Mouse (Mus musculus) ovary, postnatal 36 days (tissue): Measurements from ENCODE around the gene Fbxl3.

Experiments
- DNase-seq: peaks from one replicate; pipeline ENCODE4 v3.0.0; 2022; ENCODE audit warnings: low spot score, mixed read lengths

The Fbxl3 gene

DNA sequence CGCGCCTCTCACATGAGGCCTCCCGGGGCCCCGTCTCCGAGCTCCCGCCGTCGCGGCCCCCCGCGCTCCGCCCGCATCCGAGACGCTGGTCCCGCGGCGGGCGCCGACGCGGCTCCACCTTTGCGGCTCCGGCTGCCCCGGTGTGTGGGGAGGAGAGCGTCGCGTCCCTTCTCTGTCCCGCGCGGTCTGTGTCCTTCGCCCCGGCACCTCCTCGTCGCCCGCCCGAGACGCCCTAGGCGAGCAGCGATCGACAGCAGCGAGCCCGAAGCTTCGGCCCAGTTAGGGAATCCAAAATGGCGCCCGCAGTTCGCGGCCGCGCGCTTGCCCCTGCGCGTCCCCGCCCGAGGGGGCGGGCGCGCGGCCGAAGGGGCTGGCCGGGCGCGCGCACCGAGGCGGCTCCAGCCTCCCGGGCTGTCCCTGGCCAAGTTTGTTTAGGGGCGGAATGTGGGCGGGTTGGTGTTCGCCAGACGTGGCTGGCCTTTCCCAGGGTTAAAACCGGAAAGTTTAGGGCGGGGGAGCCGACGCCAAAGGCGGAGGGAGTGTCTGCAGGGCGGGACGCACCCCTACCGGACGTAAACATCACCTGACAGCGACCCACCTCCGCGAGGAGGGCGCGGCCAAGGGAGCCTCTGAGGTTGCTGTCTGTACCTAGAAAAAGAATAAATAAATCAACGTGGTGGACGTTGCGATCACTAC lies at the start of gene Fbxl3:
TSS of gene Fbxl3 (minus strand) at position 329 of the 696 bp plus-strand sequence.
- DNase-seq, result peak; percentile 90

DNA sequence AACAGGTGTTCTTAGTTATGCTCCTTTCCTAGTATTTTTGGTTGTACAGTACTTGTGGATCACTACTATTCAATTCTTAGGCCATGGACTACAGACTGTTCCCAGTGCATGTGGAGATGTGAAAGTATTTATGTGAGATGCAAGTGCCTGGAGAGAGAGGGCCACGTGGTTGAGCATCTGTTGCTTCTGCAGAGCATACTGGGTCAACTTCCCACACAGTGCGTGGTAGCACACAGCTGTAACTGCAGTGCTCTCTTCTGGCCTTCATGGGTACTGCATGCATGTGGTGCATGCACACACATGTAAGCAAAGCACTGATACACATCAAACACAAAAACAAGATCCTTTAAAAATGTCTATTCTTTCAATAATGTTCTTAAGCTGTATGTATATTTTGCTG lies 32.6 kb upstream of the Fbxl3 start:
- DNase-seq, result no peak

DNA sequence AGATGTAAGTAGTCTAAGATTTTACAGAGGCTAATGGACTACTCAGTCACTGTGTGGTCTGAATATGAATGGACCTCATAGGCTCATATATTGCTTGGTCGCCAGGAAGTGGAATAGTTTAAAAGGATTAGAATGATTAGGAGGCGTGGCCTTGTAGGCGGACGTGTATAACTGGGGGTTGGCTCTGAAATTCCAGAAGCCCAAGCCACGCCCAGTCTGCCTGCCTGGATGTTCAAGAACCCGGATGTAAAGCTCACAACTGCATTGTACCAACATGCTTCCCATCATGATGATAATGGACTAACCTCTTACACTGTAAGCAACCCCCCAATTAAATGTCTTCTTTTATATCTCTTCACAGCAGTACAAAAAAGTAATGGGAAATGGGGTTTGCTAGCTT lies 26.4 kb upstream of the Fbxl3 start:
- no peak for DNase-seq

DNA sequence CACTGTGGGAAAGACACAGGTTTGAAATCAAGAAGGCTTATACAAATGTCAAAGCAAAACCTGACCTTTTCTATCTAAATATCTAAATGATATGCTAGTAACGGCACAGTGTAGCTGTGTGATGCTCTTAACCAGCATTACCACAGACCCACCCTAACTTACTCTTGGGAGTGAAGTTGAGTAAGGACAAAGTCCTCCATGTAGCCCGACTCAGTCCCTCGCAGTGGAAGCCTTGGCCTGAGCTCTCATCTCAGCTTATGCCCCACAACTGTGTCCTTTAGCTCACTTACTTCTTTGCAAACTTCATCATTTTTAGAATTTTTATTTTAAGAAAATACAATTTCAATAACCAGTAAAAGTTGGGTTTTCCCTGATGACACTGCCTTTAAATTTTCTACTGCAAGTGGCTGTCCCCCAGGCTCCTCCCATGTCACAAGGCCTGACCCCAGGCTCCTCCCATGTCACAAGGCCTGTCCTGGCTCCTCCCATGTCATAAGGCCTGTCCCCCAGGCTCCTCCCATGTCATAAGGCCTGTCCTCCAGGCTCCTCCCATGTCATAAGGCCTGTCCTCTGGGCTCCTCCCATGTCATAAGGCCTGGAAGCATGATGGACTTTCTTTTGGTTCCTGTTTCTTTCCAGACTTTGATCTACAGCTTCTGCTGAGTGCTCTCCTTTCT lies 15.8 kb upstream of the Fbxl3 start:
- no peak for DNase-seq

DNA sequence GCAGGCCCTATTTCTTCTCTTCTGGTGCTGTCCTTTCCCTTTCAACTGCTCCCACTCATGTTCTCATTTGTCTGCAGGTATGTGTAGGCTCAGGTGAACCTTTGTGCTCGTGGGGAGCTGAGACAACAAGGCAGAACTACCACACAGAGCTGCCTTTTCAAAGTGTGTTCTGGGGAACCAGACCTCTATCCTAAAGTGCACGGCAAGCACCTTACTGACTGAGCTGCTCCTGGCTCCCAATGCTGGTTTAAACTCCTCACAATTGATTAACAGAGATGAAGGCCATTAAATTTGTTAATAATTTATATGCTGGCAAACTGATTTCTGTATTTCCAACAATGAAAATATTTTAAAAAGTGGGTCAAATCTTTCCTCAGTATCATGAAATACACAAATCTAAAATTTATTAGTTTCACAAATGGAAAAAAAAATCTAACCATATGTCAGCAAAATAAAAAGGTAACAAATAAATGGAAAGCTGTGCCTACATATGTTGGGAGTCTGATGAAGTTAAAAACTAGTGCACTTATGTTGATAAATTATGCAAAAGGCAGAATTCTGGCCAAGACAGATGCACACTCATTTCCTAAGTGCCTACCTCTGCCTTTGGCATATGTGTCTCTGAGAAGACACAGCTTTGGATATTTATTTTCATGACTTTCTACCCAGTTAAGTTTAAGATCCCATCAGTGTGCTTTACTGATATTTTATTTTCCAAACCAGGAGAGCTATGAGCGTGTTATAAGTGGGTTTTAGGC lies 13.4 kb upstream of the Fbxl3 start:
- DNase-seq, result no peak

- no peak for DNase-seq
These were observed 10.6 kb upstream of the Fbxl3 start for GRCm38 (mm10) chr14:103109971-103110370.

DNA sequence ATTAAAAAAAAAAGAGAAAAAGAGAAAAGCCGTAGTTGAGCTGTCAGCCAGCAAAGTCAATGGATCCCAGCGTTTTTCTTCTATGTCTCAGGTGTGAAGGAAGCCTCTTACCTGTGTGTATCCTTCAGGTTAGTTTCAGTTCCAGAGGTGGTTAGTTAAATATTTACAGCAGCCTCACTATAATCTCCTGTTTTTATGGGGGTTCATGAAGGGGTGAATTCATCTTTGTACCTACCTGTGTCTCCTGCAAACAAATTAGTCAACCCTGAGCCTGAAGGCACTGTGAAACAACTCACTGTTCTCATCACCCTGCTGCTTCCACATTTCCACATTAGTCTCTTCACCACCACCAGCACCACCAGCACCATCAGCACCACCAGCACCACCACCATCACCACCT lies 6.9 kb upstream of the Fbxl3 start:
- no peak for DNase-seq

DNA sequence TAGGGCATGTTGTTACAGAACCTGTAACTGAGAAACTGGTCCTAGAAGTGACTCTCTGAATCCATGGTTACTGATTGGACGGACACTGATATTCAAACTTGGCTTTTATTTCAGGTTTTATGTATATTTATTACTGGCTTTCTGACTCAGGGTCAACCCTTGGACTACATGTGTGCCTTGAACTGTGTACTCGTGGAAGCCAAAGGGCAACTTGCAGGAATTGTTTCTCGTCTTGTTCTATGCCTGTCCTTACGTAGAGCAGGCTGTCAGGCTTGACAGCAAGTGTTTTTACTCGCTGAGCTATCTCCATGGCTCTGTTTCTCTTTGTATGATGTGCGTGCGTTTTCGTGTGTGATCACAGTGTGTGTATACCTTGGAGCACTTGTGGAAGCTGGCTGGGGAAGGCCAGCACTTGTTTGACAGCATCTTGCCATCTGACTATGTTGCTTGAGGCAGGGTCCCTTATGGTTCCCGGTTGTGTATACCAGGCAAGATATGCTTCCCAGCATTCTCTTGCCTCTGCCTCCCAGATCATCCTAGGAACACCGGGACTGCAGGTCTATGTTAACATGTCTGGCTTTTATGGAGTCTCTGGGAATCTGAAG lies 3.5 kb upstream of the Fbxl3 start:
- DNase-seq, result no peak

DNA sequence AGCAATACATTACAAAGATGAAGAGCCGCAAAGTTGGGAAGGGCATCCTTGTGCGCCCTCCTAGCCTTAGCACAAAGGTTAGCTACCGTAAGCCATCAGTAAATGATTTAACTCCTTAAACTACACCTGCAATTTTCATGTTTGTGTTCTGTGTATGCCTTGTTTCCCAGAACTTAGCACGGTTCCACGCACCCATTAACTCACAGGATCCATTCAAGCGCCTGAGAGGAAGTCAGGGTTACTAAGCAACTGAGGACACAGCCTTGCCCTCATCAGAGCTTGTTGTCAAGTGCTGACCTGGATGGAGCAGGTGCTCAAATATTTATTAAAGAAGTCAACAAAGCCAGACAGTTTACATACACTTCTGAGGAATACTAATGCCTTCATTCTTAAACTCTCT lies 2.9 kb upstream of the Fbxl3 start:
- no peak for DNase-seq

DNA sequence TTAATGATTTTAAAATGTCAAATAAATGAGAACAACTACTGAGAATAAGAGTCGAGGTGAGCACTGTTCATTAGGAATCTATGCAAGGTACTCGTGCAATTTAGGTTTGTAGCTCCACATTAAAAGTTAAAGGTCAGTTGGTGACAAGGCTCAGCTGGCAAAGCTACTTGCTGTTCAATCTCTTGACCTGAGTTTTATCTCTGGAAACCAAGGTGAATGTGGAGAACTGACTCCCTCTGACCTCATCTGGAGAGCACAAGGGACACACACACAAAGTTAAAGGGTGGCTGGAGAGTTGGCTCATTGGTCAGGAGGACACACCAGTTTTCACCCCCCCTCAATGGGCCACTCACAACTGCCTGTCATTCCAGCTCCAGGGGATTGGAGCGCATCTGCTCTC lies 1.8 kb upstream of the Fbxl3 start:
- DNase-seq, result no peak

GRCm38 (mm10) chr14:103100296-103100695 lies 930 bp upstream of the Fbxl3 start:
- no peak for DNase-seq

GRCm38 (mm10) chr14:103098587-103099235 lies 655 bp downstream of the Fbxl3 start:
- peak; percentile 88 for DNase-seq

- no peak for DNase-seq
These were observed 1.2 kb downstream of the Fbxl3 start for GRCm38 (mm10) chr14:103098213-103098586.

GRCm38 (mm10) chr14:103096621-103097020 lies 2.7 kb downstream of the Fbxl3 start:
- no peak for DNase-seq

GRCm38 (mm10) chr14:103095826-103096225 lies 3.5 kb downstream of the Fbxl3 start:
- DNase-seq, result no peak

- DNase-seq, result no peak
These were observed 4.3 kb downstream of the Fbxl3 start for GRCm38 (mm10) chr14:103095036-103095435.

GRCm38 (mm10) chr14:103093670-103094069 lies 5.7 kb downstream of the Fbxl3 start:
- no peak for DNase-seq

GRCm38 (mm10) chr14:103093236-103093635 lies 6.1 kb downstream of the Fbxl3 start:
- no peak for DNase-seq

DNA sequence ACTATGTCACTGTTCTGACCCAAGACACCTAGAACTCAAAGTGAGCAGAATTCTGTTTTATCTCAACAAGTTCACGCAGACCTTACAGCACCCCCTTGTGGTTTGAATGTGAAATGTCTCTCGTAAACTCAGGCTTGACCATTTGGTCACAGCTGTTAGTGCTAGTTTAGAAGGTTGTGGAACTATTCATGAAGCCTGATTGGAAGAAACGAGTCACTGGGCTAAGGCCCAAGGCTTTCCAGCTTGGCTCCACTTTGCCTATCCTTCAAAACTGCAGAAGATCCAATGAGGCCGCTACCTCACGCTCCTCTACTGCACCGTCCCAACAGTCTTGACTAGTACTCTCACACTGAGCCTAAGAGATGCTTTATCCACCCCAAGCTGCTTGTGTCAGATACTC lies 10.7 kb downstream of the Fbxl3 start:
- no peak for DNase-seq

DNA sequence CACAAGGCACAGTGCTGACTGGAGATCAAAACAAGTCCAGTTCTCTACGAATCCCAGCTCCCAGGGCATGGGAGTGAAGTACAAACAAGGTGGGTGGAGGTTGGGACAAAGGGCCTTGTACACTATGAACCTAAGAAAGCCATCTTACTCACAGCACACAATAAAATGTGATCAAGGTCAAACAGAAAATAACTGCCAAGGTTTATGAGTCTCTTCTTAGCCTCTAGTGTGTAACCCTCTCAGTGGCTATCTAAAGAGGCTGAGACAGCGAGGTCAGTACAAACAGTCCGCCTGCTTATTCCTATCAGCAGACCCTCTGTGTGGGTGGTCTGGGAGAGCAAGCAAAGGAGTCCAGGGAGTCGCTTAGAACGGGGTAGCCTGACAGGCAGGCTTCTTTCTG lies 11.5 kb downstream of the Fbxl3 start:
- no peak for DNase-seq

- DNase-seq, result no peak
These were observed 12.6 kb downstream of the Fbxl3 start for GRCm38 (mm10) chr14:103086671-103087324.
